Mouse (Mus musculus): ENCODE data around the gene Polr3b. TPM values are rescaled to one million over a fixed set of nuclear protein-coding genes. Genes with fewer than 3 reads are reported as not detected.

Polr3b gene
- polyA plus RNA-seq, 1 experiment, result 5.1 TPM

DNA sequence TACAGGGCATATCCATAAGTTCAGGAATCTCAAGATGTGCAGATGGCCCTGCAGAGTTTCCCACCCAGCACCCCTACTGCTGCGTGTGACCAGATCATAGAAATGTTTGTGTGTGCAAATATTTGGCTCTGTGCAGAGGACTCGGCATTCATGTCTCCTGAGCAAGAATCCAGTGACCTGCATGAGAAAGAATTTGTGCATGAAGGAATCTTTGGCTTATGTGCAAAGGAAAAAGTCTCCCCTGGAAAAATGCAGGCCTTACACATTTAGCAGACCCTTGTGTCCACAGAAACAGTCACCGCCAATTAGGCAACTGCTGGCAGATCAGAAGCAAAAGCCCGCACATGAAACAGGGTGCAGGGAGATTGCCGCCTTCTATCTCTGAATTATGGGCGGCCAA lies 111.4 kb downstream of the Polr3b start:
- no peak overlapping the region for H3K4me3 ChIP-seq (ENCODE audit: insufficient read depth, low read depth, low read length)
- H3K27ac ChIP-seq (ENCODE audit: insufficient read depth, low read depth, low read length), result no peak overlapping the region
- H3K4me1 ChIP-seq (ENCODE audit: control insufficient read depth, insufficient read depth, low read length), result no peaks in the 10 kb centered on the region
- no peak for DNase-seq
- no peaks in the 10 kb centered on the region for H3K36me3 ChIP-seq (ENCODE audit: control insufficient read depth, insufficient read depth, low read length)
- WGBS, result 54% methylated on average over 6 of the region's 6 CpGs
- TF ChIP-seq POLR2A (IDR thresholded peaks at IDR 0.05; ENCODE audit: low read depth, low read length) (no peak), CTCF (conservative IDR thresholded peaks at IDR 0.05; ENCODE audit: insufficient read depth, insufficient read length, low read depth, low read length) (no peak)
- H3K27me3 ChIP-seq (replicated peaks; ENCODE audit: control insufficient read depth, insufficient read depth, low read length), result no peaks in the 10 kb centered on the region

DNA sequence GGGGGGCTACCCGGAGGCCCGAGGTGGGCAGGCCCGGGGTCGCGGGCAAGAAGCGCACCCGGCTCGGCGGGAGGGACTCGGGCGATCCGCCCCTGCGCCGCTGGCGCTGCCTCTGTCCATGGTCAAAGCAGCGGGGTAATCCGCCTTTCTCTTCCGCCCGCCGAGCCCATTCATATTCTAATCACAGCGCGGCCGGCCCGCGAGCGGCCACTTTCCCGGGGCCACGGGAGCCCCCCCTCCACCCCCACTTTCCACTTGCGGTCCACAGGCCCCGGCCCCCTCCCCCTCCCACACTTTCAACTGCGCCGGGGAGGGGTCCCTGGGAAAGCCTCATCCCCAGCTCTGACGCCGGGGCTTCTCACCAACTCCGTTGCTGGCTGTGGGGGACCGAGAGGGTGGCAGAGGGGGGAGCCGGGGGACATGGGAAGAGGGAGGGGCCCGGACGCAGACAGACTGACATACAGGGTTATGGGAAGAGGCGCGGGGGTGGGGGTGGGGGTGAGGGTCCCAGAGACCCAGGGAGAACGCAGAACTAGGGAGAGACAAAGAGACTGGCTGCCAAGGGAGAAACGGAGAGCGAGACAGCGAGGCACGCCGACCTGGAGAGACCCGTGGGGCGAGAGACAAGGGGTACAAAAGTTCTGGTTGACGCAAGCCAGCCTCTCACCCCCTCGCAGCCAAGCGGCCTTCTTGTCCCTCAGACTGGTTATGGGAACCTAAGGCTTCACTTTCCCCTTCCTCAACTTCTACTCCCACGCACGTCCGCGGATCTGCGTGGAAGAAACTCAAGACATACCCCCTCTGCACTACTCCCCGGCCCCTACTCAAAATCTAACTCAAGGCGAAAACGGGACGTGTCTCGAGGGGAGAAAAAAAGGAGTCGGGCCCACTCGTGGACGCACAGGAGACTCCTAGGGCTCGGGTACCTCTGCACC lies 133.0 kb downstream of the Polr3b start:
- peaks cover 2% of the 10 kb centered on the region; the same call in 1 of the 2 replicates for H3K4me1 ChIP-seq (ENCODE audit: control insufficient read depth, insufficient read depth, low read length)
- no peak for DNase-seq
- no peak overlapping the region for H3K27ac ChIP-seq (ENCODE audit: insufficient read depth, low read depth, low read length)
- peak overlapping the region; percentile 28; the same call in 1 of the 2 replicates for H3K4me3 ChIP-seq (ENCODE audit: insufficient read depth, low read depth, low read length)
- no peak for TF ChIP-seq POLR2A (IDR thresholded peaks at IDR 0.05; ENCODE audit: low read depth, low read length)
- no peak for TF ChIP-seq CTCF (conservative IDR thresholded peaks at IDR 0.05; ENCODE audit: insufficient read depth, insufficient read length, low read depth, low read length)
- H3K27me3 ChIP-seq (replicated peaks; ENCODE audit: control insufficient read depth, insufficient read depth, low read length), result peaks cover 12% of the 10 kb centered on the region
- 2% methylated on average over 65 of the region's 66 CpGs for WGBS
- H3K36me3 ChIP-seq (ENCODE audit: control insufficient read depth, insufficient read depth, low read length), result no peaks in the 10 kb centered on the region

DNA sequence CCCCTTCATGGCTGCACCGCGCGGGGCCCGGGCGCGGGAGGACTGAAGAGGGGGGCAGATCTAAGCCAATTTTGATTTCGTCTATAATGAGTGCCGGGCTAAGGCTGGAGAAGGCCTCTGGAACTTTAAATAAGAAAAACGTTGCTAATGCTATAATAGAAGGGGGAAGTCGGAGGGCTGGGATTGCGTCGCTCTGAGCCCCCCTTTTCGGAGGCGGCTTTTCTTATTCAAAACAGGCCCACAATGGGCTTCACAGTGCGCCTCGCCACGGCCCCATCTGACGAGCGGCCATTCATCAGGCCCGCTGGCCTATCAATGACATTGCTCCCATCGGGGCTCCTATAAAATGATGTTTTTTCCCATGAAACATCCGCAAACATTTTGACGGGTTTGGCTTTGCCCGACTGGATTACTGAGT lies 133.7 kb downstream of the Polr3b start, which contains the start of gene Rfx4:
Gene Rfx4, plus strand, starts transcription at position 277 of the 418 bp plus-strand sequence.
- H3K27ac ChIP-seq (ENCODE audit: insufficient read depth, low read depth, low read length), result no peak within 1 kb of the TSS
- H3K27me3 ChIP-seq (replicated peaks; ENCODE audit: control insufficient read depth, insufficient read depth, low read length), result peaks cover 12% of the 10 kb centered on the region
- no peak for DNase-seq
- no peaks in the 10 kb centered on the region for H3K36me3 ChIP-seq (ENCODE audit: control insufficient read depth, insufficient read depth, low read length)
- TF ChIP-seq POLR2A (IDR thresholded peaks at IDR 0.05; ENCODE audit: low read depth, low read length), result no peak
- TF ChIP-seq CTCF (conservative IDR thresholded peaks at IDR 0.05; ENCODE audit: insufficient read depth, insufficient read length, low read depth, low read length), result no peak
- H3K4me1 ChIP-seq (ENCODE audit: control insufficient read depth, insufficient read depth, low read length), result peaks cover 2% of the 10 kb centered on the region; the same call in 1 of the 2 replicates
- 4% methylated on average over 24 of the region's 24 CpGs for WGBS
- H3K4me3 ChIP-seq (ENCODE audit: insufficient read depth, low read depth, low read length), result peak within 1 kb of the TSS; percentile 28; the same call in 1 of the 2 replicates

DNA sequence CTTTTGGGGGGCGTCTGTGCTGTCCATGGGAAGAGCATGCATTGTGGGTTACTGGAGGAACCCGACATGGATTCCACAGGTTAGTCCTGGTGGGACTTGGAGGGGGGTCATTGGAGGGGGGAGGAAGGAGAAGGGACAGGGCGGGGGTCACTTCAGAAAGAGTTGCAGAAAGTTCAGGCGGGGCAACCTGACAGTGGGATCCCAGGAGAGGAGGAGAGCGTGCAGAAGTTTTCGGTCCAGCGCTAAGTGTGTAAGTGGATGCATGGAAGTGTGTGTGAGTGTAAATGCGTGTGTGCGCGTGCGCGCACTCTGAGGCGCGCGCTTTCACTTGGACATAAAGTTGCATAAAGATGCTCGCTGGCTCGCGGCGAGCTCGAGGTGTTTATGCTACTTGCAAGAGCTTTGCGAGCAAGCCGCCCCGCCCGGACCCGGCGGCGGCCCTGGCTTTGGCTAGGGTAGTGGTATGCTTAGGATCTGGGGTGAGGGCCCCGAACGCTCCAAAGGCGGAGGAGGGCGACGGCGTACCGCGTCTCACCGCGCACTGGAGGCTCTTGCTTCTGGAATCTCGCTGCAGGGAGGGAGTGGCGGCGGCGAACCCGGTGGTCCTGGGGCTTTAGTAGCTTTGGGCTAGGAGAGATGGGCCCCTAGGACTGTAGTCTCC lies 134.5 kb downstream of the Polr3b start:
- no peak for TF ChIP-seq CTCF (conservative IDR thresholded peaks at IDR 0.05; ENCODE audit: insufficient read depth, insufficient read length, low read depth, low read length)
- TF ChIP-seq POLR2A (IDR thresholded peaks at IDR 0.05; ENCODE audit: low read depth, low read length), result no peak
- peaks cover 2% of the 10 kb centered on the region; the same call in 1 of the 2 replicates for H3K4me1 ChIP-seq (ENCODE audit: control insufficient read depth, insufficient read depth, low read length)
- 2% methylated on average over 42 of the region's 42 CpGs for WGBS
- H3K27me3 ChIP-seq (replicated peaks; ENCODE audit: control insufficient read depth, insufficient read depth, low read length), result peaks cover 12% of the 10 kb centered on the region
- no peak for DNase-seq
- H3K4me3 ChIP-seq (ENCODE audit: insufficient read depth, low read depth, low read length), result no peak overlapping the region
- no peaks in the 10 kb centered on the region for H3K36me3 ChIP-seq (ENCODE audit: control insufficient read depth, insufficient read depth, low read length)
- no peak overlapping the region for H3K27ac ChIP-seq (ENCODE audit: insufficient read depth, low read depth, low read length)

DNA sequence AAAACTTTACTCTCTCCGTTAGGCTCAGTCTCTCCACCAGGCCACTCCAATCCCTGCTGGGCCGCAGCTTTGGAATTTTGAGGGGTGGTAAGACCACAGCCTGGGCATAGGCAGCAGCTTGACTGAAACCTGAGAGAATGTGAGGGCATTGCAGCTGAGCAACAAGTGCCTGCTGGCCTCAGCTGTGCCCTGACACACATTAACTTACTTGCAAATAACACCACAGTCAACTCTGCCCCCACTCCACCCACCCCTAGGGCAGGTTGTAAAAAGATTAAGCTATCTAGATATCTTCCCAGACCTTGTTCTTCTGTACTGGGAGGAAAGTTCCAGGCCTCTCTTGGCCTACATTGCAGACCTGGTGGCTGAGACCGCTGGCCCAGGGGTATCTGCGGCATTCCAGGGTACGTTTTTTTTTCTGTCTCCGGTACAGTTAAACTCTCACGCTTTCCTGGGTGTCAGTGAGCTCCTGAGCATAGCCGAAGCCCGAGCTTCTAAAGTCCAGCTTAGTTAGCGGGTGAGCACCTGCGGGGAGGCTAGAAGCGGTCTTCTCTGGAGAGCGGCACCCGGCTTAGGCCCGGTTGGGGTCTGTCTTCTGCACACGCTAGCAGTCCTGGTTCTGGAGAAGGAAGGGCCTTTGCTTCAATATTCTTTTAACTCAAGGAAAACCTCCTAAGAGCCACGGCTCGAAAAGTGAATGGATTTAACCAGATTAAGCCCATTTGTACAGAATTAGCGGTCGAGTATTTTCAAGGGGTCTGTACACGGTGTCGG lies 135.5 kb downstream of the Polr3b start:
- peak; percentile 73 for DNase-seq
- H3K36me3 ChIP-seq (ENCODE audit: control insufficient read depth, insufficient read depth, low read length), result no peaks in the 10 kb centered on the region
- peaks cover 2% of the 10 kb centered on the region; the same call in 1 of the 2 replicates for H3K4me1 ChIP-seq (ENCODE audit: control insufficient read depth, insufficient read depth, low read length)
- H3K4me3 ChIP-seq (ENCODE audit: insufficient read depth, low read depth, low read length), result no peak overlapping the region
- TF ChIP-seq CTCF (conservative IDR thresholded peaks at IDR 0.05; ENCODE audit: insufficient read depth, insufficient read length, low read depth, low read length) (no peak), POLR2A (IDR thresholded peaks at IDR 0.05; ENCODE audit: low read depth, low read length) (no peak)
- 22% methylated on average over 22 of the region's 22 CpGs for WGBS
- H3K27me3 ChIP-seq (replicated peaks; ENCODE audit: control insufficient read depth, insufficient read depth, low read length), result peaks cover 12% of the 10 kb centered on the region
- no peak overlapping the region for H3K27ac ChIP-seq (ENCODE audit: insufficient read depth, low read depth, low read length)

DNA sequence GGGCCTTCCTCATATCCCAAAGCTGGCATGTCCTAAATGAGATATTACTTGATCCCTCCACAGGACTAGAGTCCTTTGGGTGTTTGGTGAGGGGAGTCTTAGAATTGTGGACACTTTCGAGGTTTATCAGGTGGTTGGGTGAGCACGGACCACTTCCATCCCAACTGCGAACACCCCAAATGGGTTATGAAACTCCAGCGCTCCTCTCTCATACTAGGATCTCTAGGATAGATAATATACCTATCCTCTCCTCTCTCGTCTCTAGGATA lies 136.0 kb downstream of the Polr3b start:
- peaks cover 12% of the 10 kb centered on the region for H3K27me3 ChIP-seq (replicated peaks; ENCODE audit: control insufficient read depth, insufficient read depth, low read length)
- 19% methylated on average over 5 of the region's 5 CpGs for WGBS
- no peaks in the 10 kb centered on the region for H3K36me3 ChIP-seq (ENCODE audit: control insufficient read depth, insufficient read depth, low read length)
- no peak overlapping the region for H3K4me3 ChIP-seq (ENCODE audit: insufficient read depth, low read depth, low read length)
- no peak for DNase-seq
- TF ChIP-seq POLR2A (IDR thresholded peaks at IDR 0.05; ENCODE audit: low read depth, low read length) (no peak), CTCF (conservative IDR thresholded peaks at IDR 0.05; ENCODE audit: insufficient read depth, insufficient read length, low read depth, low read length) (no peak)
- peaks cover 2% of the 10 kb centered on the region; the same call in 1 of the 2 replicates for H3K4me1 ChIP-seq (ENCODE audit: control insufficient read depth, insufficient read depth, low read length)
- H3K27ac ChIP-seq (ENCODE audit: insufficient read depth, low read depth, low read length), result no peak overlapping the region
